Mouse (Mus musculus) liver, postnatal 0 days (tissue): ENCODE data around the gene Gtf2a1l. TPM values are rescaled to one million over a fixed set of nuclear protein-coding genes. Genes with fewer than 3 reads are reported as not detected.

Source experiments
- ATAC-seq: fragments of 200-750 bp; cut with Nextera tagmentation; 2 replicates; pipeline ENCODE4 v1.8.0; 2017; ENCODE audit warnings: mild to moderate bottlenecking, moderate library complexity
- DNase-seq: peaks from one replicate; pipeline ENCODE4 v3.0.0-alpha.2; 2016
- H3K27ac ChIP-seq: fragments of 300-500 bp; sonication (generic); 2 replicates; pipeline ENCODE4 v1.5.1; 2014; ENCODE audit warnings: antibody characterized with exemption, moderate library complexity, mild to moderate bottlenecking, low read depth
- H3K27me3 ChIP-seq: fragments of 300-500 bp; sonication (generic); 2 replicates; pipeline ENCODE4 v1.6.1; 2014; ENCODE audit warnings: low read length, control low read depth, mixed read lengths; ENCODE audit not compliant: insufficient read depth
- H3K36me3 ChIP-seq: fragments of 300-500 bp; sonication (generic); replicated peaks from 2 replicates; pipeline ENCODE4 v1.6.1; 2014; ENCODE audit warnings: mild to moderate bottlenecking, control low read depth, low read length, moderate library complexity, mixed read lengths; ENCODE audit not compliant: insufficient read depth
- H3K4me1 ChIP-seq: fragments of 300-500 bp; sonication (generic); 2 replicates; pipeline ENCODE4 v1.6.1; 2014; ENCODE audit warnings: antibody characterized with exemption, mild to moderate bottlenecking, control low read depth; ENCODE audit not compliant: insufficient read depth
- H3K4me2 ChIP-seq: fragments of 300-500 bp; sonication (generic); 2 replicates; pipeline ENCODE4 v1.6.1; 2014; ENCODE audit warnings: low read depth, mild to moderate bottlenecking, low read length, moderate library complexity, mixed read lengths
- H3K4me3 ChIP-seq: fragments of 300-500 bp; sonication (generic); 2 replicates; pipeline ENCODE4 v1.5.1; 2014; ENCODE audit warnings: low read depth, low read length
- H3K9ac ChIP-seq: fragments of 300-500 bp; sonication (generic); replicated peaks from 2 replicates; pipeline ENCODE4 v1.6.1; 2014; ENCODE audit warnings: mild to moderate bottlenecking, moderate library complexity
- H3K9me3 ChIP-seq: fragments of 300-500 bp; sonication (generic); 2 replicates; pipeline ENCODE4 v1.6.1; 2016; ENCODE audit warnings: mild to moderate bottlenecking, control low read depth, low read length, mixed read lengths
- CTCF ChIP-seq: sonication (generic); IDR thresholded peaks from 2 replicates; pipeline ENCODE4 v1.5.1; 2016; ENCODE audit warnings: antibody characterized with exemption, low read depth
- EP300 ChIP-seq: IDR thresholded peaks from 2 replicates; pipeline ENCODE4 v1.6.1; 2016; ENCODE audit warnings: antibody characterized with exemption, low read depth, mild to moderate bottlenecking
- WGBS: fragments of 180-500 bp; shearing (Covaris S2); extraction: QIAGEN DNeasy Blood & Tissue Kit; methylation state at CpG from one replicate; pipeline ENCODE4 v1.1.7; 2014; ENCODE audit not compliant: insufficient replicate concordance; 5-methylcytosine and 5-hydroxymethylcytosine counted together
- polyA plus RNA-seq: library from polyadenylated mRNA; unstranded; fragments of >200 nt; fragmentation: Nextera tagmentation; extraction: Ambion mirVana; gene quantifications from 2 replicates; pipeline ENCODE4 v1.2.1, GENCODE M21; 2015

Gtf2a1l gene
- polyA plus RNA-seq, 1 experiment from 2014 or later, result not detected

GRCm38 (mm10) chr17:88670800-88671199 lies 2.3 kb downstream of the Gtf2a1l start:
- 59% methylated on average over 4 of the region's 4 CpGs for WGBS
- Histone ChIP-seq H3K27me3 (no peaks in the 10 kb centered on the region), H3K4me2 (no peak overlapping the region), H3K9me3 (no peaks in the 10 kb centered on the region), H3K36me3 (no peaks in the 10 kb centered on the region), H3K4me3 (no peak overlapping the region), H3K4me1 (no peaks in the 10 kb centered on the region), H3K9ac (no peak overlapping the region), H3K27ac (no peak overlapping the region)
- ATAC-seq, result no peak
- no peak for TF ChIP-seq EP300
- TF ChIP-seq CTCF, result no peak
- no peak for DNase-seq

GRCm38 (mm10) chr17:88675310-88676309 lies 7.2 kb downstream of the Gtf2a1l start:
- no peak for DNase-seq
- Histone ChIP-seq H3K27me3 (no peaks in the 10 kb centered on the region), H3K4me2 (no peak overlapping the region), H3K36me3 (no peaks in the 10 kb centered on the region), H3K9ac (no peak overlapping the region), H3K9me3 (no peaks in the 10 kb centered on the region), H3K4me1 (no peaks in the 10 kb centered on the region), H3K27ac (no peak overlapping the region), H3K4me3 (no peak overlapping the region)
- no peak for ATAC-seq
- 85% methylated on average over 23 of the region's 23 CpGs for WGBS
- no peak for TF ChIP-seq CTCF
- TF ChIP-seq EP300, result no peak

GRCm38 (mm10) chr17:88688226-88688625 lies 19.8 kb downstream of the Gtf2a1l start:
- Histone ChIP-seq H3K27me3 (no peaks in the 10 kb centered on the region), H3K9me3 (no peaks in the 10 kb centered on the region), H3K4me3 (no peak overlapping the region), H3K27ac (no peak overlapping the region), H3K4me2 (no peak overlapping the region), H3K9ac (no peak overlapping the region), H3K36me3 (no peaks in the 10 kb centered on the region), H3K4me1 (no peaks in the 10 kb centered on the region)
- TF ChIP-seq CTCF (no peak), EP300 (no peak)
- ATAC-seq (no peak), DNase-seq (no peak)
- 79% methylated on average over 11 of the region's 11 CpGs for WGBS

- no peak for TF ChIP-seq EP300
- TF ChIP-seq CTCF, result no peak
- Histone ChIP-seq H3K4me3 (no peak overlapping the region), H3K9me3 (peaks cover 3% of the 10 kb centered on the region; the same call in 1 of the 2 replicates), H3K27ac (no peak overlapping the region), H3K4me2 (no peak overlapping the region), H3K36me3 (no peaks in the 10 kb centered on the region), H3K9ac (no peak overlapping the region), H3K27me3 (no peaks in the 10 kb centered on the region), H3K4me1 (no peaks in the 10 kb centered on the region)
- DNase-seq (no peak), ATAC-seq (no peak)
- WGBS, result 73% methylated on average over 9 of the region's 9 CpGs
Observed at GRCm38 (mm10) chr17:88696656-88697333, 28.3 kb downstream of the Gtf2a1l start.

GRCm38 (mm10) chr17:88700901-88701300 lies 32.4 kb downstream of the Gtf2a1l start:
- TF ChIP-seq CTCF, result no peak
- no peak for TF ChIP-seq EP300
- Histone ChIP-seq H3K27ac (no peak overlapping the region), H3K4me3 (no peak overlapping the region), H3K9me3 (peaks cover 3% of the 10 kb centered on the region; the same call in 1 of the 2 replicates), H3K27me3 (no peaks in the 10 kb centered on the region), H3K4me2 (no peak overlapping the region), H3K9ac (no peak overlapping the region), H3K36me3 (no peaks in the 10 kb centered on the region), H3K4me1 (no peaks in the 10 kb centered on the region)
- DNase-seq (no peak), ATAC-seq (no peak)

GRCm38 (mm10) chr17:88702345-88702744 lies 33.9 kb downstream of the Gtf2a1l start:
- Histone ChIP-seq H3K4me2 (no peak overlapping the region), H3K36me3 (no peaks in the 10 kb centered on the region), H3K9ac (no peak overlapping the region), H3K27ac (no peak overlapping the region), H3K27me3 (no peaks in the 10 kb centered on the region), H3K4me1 (no peaks in the 10 kb centered on the region), H3K4me3 (no peak overlapping the region), H3K9me3 (peaks cover 3% of the 10 kb centered on the region; the same call in 1 of the 2 replicates)
- WGBS, result 26% methylated on average over 6 of the region's 6 CpGs
- DNase-seq (no peak), ATAC-seq (no peak)
- no peak for TF ChIP-seq CTCF
- no peak for TF ChIP-seq EP300
